Mouse (Mus musculus): ENCODE measurements around the gene Gm11985.
"Not testable (repeated sequence)": the region's sequence is repeated elsewhere in the genome, so short reads cannot be mapped to it uniquely, and the experiment has no call there.

Gene Gm11985

DNA sequence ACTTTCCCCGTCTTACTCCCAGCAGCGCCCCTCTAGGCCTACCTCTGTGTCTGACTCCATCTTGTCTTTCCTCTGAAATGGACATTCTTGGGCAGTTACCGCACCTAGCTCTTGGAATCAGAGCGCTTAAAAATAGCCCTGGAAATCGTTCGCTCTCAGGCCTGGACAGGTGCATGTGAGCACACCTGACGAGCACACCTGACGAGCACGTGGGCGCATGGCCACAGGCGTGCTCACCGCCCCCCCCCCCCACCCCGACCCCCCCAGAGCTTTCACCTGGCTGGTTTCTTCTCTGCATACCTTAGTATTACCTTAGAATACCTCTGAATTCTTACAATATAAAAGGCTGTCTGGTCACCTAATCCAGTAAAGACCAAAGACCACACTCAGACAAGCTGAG is at the start of gene Gm11985:
Gene Gm11985, minus strand, starts transcription at position 101 of the 400 bp plus-strand sequence.
- no peak for DNase-seq (ENCODE audit: low read depth, low spot score)

DNA sequence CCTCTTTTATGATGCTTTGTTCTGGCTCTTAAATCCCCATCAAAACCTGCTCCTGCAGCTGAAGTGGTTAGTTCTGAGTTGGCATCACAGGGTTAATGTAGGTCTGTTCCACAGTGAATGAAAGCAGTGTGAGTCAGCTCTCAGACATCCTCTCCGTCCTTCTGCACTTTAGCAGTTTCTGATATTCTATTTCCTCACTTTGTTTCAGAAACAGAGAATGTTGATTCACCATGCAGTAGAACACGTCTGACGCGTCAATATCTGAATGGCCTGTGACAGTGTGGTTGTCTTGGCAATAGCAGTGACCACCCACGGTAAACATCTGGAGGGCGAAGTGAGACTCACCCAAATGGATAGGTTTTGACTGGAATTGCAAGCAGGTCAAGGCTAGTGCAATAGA is 49.3 kb upstream of the Gm11985 start:
- DNase-seq (ENCODE audit: low read depth, low spot score), result peak; percentile 95

DNA sequence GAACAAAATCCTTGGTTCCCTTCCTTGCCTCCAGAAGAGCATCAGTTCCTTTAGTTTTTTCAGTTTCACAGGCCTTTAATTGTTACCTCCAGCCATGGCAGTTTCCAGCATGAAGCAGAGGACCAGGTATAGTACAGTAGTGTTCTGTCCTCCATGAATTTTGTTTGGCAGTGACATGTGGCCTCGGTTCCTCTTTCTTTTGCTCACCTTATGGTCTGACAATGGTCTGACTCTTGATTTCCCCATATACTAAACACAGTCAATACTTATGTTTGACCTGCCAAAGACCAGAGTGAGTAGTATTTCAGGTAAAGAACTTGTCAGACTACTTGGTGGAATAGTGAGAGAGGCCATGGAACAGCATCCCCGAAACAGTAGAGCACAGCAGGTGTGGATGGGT is 48.4 kb upstream of the Gm11985 start:
- DNase-seq (ENCODE audit: low read depth, low spot score), result no peak

DNA sequence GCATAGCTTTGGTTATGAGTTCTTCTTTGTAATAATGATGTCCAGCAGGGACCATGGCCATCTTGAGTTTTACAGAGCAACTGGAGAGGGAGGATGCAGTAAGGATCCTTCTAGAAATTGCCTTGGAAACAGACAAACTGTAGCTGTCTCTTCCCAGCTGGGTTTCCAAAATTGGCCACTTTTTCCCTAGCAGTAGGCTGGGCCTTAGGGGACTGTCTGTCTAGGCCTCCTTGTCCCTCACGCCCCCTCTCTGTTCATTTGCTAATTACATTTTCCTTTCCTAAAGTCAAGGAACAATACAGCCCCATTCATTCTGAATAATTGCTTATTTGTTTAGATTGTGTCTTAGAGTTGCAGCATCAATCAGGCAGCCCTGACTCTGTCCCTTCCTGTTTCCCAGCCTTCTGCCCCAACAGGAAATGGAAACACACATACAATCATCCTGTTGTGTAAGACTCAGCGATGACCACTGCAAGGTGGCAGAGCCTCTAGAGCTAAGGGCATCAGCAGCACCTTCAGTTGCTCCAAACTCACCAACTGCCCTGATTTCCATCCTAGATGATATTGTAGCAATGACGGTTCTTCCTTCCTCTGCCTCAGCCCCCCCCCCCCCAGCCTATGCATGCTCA is 46.7 kb upstream of the Gm11985 start:
- peak; percentile 38 for DNase-seq (ENCODE audit: low read depth, low spot score)

DNA sequence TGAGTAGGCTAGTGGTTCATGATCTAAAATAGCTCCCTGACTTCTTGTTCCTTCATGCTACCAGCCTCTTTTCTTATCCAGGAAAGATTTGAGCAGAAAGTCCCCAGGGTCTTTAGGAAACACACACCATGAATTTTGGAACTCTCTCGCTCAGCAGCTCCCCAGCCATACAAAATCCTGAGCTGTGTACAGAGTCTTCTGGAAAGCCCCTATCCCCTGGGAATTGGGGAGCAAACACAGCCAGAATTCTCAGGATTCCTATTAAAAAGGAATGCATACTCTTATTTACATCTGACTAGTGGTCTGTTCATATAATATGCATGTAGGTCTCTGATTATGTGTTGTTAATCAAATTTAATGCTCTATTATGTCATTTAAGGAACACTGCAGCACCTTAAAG is 46.1 kb upstream of the Gm11985 start:
- DNase-seq (ENCODE audit: low read depth, low spot score), result peak; percentile 78

DNA sequence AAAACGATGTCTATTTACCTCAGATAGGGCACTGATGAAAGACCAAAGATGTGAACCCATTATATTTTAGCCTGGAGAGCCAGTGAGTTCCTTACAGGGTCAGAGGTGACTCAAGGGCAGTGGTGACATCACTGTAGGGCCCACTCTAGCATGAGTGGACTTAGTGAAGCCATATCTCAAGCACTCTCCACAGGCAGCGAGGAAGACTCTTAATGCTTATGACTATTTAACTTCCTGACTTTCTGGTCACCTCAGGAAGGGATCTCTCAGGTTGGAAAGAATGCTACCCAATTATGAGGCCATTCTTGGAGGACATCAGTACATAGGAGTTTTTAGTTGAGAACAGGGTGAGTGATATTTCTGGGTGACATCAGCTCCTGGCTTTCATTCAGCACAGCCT is 45.0 kb upstream of the Gm11985 start:
- no peak for DNase-seq (ENCODE audit: low read depth, low spot score)

DNA sequence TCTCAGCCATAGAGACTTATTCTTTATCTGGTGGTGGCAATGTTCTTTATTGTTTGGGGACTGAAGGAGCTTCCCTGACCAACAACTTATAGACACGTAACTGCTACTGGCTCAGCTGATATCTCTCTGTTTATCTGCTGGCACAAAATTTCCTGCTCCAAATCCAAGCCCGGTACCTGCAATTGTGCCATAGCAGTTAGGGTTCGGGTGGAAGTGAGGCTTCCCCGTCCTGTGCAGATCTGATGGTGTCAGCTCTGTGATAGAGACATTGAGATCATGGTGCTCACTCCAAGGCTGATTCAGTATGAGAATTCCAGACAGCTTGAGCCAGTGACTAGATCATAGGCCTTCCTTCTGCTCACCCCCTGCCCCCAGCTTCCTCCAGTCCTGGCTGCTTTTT is 43.6 kb upstream of the Gm11985 start:
- no peak for DNase-seq (ENCODE audit: low read depth, low spot score)

DNA sequence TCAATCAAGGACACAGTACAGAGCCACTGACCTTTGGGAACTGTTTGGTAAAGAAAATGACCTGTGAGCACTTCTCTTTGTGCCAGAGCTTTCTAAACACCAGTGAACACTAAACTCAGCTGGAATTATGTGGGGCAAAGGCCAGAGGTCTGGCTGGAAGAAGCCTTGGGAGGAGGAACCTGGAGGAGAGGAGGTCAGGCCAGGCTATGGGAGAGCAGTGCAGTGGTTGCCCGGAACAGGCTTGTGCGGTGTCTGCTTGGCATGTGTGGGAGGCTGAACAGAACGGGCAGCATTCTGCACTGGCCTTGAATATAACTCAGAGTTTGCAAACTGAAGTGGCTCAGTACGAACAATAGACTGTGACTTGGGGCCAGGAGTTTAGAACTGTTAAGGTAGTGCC is 41.6 kb upstream of the Gm11985 start:
- DNase-seq (ENCODE audit: low read depth, low spot score), result no peak

DNA sequence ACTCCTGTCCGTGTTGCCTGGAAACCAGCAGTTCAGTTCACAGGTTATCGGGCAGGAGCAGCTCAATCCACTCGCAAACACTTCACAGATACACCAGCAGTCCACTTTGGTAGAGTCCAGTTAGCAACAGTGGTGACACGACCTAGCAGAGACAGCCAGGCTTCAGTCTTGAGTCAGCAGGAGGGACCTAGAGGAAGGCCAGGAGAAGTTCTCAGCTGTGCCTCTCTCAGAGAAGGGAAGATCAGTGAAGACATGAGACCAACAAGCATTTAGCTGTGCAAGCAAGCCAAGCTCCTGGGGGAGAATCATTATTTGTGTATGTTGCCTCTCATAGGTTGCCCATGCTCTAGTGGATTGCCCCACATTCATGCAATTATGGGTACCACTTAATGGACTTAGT is 39.7 kb upstream of the Gm11985 start:
- no peak for DNase-seq (ENCODE audit: low read depth, low spot score)

DNA sequence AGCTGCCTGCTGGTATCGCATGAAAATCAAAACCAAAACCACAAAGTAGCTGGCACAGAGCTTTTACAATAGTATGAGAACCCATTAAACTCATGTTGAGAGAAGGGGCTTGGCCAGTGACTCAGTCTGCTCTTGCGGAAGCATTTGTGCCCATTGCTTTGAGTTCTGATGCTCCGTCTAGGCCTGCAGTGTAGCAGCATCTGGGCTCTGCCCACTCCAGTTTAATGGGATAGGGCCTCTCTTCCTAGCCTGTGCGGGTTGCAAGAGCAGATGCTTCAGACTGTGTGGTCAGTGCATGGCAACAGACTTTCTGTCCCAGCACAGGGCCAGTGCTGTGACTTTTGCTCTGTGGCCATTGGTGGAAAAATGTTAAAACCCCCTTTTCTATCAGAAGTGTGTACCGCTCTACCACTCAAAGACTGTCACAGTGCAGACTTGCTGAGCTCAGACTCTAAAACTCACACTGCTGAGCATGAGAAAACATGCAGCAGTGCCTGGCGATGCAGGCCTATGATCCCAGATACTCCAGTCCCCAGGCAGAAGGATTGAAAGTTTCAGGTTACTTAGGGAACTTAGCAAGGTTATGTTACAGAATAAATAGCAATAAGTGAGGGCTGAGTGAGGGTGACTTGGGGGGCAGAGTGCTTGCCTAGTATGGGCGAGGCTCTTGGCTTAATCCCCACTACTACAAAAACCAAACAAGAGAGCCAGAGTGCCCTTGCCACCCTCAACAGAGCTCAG is 38.6 kb upstream of the Gm11985 start:
- DNase-seq (ENCODE audit: low read depth, low spot score), result peak; percentile 51

DNA sequence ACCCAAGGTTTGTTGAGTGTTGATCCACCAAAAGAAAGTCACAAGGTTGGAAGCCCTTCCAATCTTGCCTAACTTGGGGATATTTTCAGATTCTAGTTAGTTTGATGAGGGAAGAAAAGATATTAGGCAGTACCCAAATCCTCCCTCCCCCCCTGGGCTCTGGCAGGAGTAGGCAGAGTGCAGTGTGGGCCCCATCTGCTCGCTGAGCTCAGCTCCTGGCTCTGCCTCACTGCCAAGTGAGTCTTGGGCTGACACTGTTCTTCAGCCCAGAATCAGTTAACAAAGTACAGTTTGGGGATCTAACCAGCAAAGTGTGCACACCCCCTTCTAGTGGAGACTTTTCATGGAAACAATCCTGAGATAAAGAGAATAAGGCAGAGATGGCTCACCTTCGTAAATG is 37.8 kb upstream of the Gm11985 start:
- no peak for DNase-seq (ENCODE audit: low read depth, low spot score)

DNA sequence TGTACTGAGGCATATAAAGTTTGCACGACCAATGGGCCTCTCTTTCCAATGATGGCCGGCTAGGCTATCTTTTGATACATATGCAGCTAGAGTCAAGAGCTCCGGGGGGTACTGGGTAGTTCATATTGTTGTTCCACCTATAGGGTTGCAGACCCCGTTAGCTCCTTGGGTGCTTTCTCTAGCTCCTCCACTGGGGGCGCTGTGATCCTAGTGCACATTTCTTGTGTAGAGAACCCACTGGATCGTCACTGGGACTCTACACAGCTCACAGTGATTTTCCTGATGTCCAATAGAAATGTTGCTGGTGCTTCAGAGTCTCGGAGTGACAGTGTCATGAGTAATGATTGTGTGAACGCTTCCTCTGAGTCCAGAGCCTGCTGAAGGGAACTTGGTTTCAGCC is 33.5 kb upstream of the Gm11985 start:
- DNase-seq (ENCODE audit: low read depth, low spot score), result not testable (repeated sequence)

DNA sequence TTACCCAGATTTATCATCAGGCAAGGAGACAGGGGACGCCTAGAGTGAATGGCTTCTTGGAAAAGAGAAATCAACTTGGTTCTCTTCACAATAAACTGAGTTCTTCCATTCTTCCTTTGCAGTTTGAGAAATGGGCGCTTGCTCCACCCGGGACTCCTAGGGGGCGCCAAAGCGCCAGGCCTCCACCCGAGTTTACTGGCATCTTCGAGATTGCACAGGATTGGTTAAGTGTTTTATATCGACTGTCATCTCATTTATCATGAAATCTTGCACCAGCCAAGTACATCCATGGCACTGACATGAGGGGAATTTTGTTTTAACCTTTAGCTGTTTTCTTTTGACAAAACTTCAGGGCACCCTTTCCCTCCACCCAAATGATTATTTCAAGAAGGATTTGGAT is 27.3 kb upstream of the Gm11985 start:
- peak; percentile 83 for DNase-seq (ENCODE audit: low read depth, low spot score)

DNA sequence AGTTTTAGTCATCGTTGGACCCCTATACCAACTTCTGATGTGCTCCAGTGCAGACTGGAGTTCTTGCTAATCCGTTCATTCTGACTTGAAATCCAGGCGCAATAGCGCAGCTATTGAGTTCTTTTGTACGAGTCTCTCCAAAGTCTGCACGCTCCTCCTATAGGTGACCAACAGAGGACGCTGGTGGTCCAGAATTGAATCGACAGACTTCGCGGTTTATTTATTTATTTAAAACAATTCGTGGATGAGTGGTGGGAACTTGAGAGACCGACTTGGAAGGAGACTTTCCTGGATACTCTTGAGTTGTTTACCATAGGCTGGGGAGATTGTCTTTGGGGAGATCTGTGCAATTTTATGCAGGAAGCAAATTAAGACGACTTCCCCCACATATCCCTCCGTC is 26.4 kb upstream of the Gm11985 start:
- DNase-seq (ENCODE audit: low read depth, low spot score), result no peak

DNA sequence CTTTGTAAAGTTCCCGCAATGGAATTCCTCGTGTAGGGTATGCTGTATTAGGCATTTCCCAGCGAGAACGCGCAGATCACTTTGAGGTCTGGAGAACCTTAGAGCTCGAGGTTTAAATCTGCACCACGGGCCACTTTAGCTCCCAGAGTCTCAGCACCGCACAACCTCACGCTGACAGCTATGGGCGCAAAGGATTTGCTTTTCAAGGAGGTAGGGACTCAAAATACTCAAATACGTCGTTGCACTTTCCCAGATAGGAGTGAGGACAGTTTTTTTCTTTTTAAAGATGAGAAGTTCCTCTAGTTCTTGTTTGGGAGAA is 25.9 kb upstream of the Gm11985 start:
- DNase-seq (ENCODE audit: low read depth, low spot score), result no peak

DNA sequence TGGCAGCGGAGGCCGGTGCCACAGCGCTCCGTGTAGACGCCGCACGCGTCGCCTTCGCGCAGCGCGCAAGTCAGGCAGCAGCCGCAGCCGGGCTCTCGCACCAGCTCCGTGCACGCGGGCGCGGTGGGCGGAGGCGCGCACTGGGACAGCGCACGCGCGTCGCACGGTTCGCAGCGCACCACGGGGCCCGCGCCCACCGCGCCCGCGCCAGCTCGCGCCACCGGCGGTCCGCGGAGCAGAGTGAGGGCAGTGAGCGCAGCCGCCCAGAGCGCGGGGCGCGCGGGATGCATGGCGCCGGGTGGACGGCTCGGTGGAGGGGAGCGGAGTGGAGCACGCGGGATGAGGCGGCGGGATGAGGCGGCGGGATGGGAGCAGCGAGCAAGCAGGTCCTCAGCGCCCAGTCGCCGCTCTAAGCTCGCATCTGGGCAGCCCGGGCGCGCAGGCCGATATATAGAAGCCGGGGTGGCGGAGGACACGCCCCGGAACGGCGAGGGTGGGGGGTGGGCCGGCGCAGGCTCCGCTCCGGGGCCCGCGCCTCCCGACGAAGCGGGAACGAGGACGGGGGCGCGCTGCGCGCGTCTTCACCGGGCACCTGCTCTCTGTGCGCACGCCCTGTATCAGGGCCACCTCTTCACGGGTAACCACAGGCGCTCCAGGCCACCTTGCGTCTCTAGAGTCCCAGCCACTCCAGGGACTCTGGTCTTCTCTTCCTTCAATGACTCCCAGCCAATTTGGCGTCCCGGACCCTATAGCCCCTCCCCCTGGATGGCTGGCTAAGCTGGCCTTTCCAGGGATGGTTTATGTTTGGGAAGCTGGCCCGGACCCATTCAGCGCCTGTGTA is 25.4 kb upstream of the Gm11985 start, which contains the start of gene Igfbp3:
Gene Igfbp3, minus strand, starts transcription at position 423 of the 841 bp plus-strand sequence.
- DNase-seq (ENCODE audit: low read depth, low spot score), result no peak

DNA sequence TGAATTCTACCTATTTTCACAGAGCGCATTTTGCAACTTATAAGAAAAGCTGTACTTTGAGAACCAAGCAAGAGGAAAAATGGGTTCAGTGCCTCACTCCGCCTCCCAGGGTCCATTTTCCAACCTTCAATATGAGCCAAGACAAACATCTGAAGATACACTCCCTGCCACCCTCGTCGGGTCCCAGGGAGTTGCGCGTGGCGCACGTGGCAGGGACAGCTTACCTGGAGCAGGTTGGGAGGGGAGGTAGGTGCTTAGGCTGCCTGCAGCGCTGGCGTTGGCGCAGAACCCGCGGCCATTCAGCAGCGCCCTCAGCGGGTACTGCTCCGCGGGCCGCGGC is 24.8 kb upstream of the Gm11985 start:
- DNase-seq (ENCODE audit: low read depth, low spot score), result no peak

DNA sequence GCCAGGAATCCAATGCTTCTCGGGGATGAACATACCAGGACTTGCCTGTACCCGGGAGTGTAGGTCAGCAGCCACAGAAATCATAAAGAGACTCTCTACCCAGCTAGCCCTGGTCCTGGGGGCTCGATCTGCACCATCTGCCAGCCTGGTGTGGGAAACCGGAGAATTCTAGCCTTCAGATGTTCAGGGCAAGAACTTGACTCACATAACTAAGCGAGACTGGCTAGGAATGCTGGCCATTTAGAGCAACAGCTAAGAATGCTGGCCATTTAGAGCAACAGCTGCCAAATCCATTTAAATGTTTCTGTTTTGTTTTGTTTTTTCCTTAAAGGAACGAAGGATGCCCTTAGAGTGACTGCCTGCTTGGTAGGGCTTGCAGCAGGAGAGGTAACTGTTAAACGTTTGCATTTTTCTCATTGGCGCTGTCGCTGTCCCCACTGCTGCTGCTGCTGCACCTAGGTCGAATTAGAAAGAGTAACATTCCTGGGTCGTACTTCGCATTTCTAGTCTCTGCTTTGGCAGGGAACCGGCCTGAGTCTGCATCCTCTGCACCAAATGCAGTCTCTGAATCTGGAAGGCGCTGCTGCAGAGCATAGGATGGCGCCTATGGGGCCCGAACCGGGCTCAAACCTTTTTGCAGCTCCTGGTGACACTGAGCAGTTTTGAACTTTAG is 23.9 kb upstream of the Gm11985 start:
- DNase-seq (ENCODE audit: low read depth, low spot score), result peak; percentile 49

DNA sequence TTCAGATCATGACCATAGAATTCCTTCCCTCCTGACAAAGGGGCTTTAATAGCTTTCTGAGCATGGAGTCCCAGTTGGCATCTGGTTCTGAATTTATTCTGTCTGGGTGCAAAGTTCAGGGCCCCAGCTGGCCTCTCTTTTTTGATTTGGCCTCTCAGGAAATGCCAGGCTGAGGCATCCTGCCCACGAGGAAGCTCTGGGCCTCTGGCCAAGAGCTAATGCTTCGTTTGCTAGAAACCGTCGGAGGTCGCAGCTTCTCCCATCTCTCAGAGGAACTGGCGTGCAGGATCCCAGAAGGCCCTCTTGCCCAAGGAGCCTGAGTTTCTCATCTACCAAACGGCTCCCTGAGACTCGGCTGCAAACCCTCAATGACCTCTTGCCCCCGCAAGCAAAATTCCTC is 22.8 kb upstream of the Gm11985 start:
- DNase-seq (ENCODE audit: low read depth, low spot score), result peak; percentile 33

DNA sequence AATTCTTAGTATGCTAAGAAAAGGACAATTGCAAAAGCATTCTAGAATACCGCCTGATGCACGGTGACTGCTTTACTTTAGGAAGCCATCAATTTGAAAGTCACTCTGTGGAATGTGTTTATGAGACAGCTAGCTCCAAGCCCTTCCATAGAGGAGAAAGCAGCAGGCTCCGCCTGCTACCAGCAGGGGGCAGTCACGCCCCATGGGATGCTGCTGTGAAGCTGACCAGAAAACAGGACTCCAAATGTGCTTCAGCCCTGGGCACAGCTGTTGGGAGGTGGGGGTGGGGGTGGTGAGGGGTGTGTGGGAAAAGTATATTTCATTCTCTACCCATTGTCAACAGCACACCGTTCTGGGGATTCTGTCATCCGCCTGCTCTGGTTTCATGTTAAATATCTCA is 22.0 kb upstream of the Gm11985 start:
- peak; percentile 81 for DNase-seq (ENCODE audit: low read depth, low spot score)

DNA sequence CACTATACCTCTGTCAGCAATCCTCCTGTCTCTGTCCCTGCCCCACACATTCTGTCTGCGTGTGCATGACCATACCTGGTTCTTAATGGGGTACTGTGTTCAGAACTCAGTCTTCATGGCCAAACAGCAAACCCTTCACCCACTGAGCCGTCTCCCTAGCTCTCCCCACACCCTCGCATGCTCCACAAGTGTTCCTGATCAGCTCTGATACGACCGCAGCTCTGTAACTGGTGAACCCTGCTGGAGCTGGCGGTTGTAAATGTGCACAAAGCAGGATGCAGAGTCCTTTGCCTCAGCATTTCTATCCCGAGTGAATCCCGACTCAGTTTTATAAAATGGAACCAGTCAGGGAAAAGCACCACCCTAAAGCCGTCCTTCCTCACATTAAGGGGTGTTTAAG is 15.5 kb upstream of the Gm11985 start:
- no peak for DNase-seq (ENCODE audit: low read depth, low spot score)

DNA sequence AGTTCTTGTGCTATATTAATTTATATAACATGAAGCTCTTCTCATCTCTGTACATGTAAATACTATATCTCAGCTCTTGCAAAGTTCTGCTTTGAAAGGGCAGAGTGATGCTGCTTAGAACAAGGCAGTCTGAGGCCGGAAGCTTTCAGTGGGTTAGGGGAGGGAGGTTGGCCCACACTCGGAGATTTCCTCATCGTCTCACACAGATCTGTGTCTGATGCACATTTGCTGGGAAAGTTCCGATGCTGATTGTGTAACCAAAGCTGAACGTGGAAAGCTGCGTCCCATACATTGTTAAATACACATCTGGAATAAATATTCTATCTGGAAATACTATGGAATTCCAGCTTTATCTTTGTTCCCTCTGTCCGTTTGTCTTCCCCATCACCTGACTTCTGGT is 13.8 kb upstream of the Gm11985 start:
- no peak for DNase-seq (ENCODE audit: low read depth, low spot score)
